Mouse (Mus musculus) liver, postnatal 0 days (tissue): ENCODE measurements around the gene Mfsd9.

ENCODE experiments used
- CTCF ChIP-seq: sonication (generic); IDR thresholded peaks from 2 replicates; pipeline ENCODE4 v1.5.1; 2016; ENCODE audit warnings: antibody characterized with exemption, low read depth
- EP300 ChIP-seq: IDR thresholded peaks from 2 replicates; pipeline ENCODE4 v1.6.1; 2016; ENCODE audit warnings: antibody characterized with exemption, low read depth, mild to moderate bottlenecking

- TF ChIP-seq CTCF, result no peak
- TF ChIP-seq EP300, result no peak
These were observed 1.5 kb downstream of the Mfsd9 start for GRCm38 (mm10) chr1:40788956-40789355.
